Mouse (Mus musculus): ENCODE measurements around the gene Ccdc50.

- TF ChIP-seq EP300 (IDR thresholded peaks at IDR 0.05) (no peak), CTCF (IDR thresholded peaks at IDR 0.05) (no peak)
These were observed 28.4 kb downstream of the Ccdc50 start for GRCm38 (mm10) chr16:27416937-27417584.
